27 mouse cellular contexts compared by ENCODE assay signal in the genomic region with DNA sequence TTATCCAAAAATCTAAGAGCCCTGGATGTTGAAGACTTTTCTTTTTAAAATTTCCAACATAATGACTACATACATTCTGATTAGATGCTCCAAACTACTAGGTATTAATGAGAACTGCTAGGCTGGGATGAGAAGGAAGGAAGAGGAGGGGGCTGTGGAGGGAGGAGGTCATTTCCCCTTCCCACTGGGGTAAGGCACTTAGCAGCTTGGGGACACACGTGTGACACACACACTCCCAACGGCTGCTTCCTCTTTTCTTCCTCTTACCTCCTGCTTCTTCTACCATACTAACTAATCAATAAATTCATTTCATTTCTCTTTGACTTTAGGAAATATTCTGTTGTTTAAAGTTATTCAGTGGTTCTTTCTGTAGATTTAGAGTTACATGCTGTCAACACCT.
DNase-seq lines count a peak whose midpoint lies in the region; ATAC-seq and TF ChIP-seq lines count a peak whose summit lies in the region.
"Had no signal": no experiment of that assay in that cellular context is flagged by ENCODE, and none has a peak within 500 bp of the region (broad histone marks: within the 10 kb centered on the region; RNA-seq: fewer than 3 reads in every experiment).

No protein-coding gene starts in this region.

- no peak for TF ChIP-seq CTCF in MEL (IDR thresholded peaks at IDR 0.05 in 2 of 3, conservative IDR thresholded peaks at IDR 0.05 in 1 of 3; ENCODE audit: control insufficient read depth in 1 of 3, insufficient read depth in 1 of 3, low read depth in 2 of 3, low read length in 3 of 3, poor library complexity in 1 of 3, severe bottlenecking in 1 of 3)

- H3K4me1 ChIP-seq in MEL (ENCODE audit: control insufficient read depth in 1 of 2, insufficient read depth in 2 of 2, low read length in 2 of 2), result no peaks in the 10 kb centered on the region

- no peak for TF ChIP-seq POLR2A in MEL (IDR thresholded peaks at IDR 0.05; ENCODE audit: control insufficient read depth in 1 of 2, insufficient read depth in 1 of 2, low read depth in 1 of 2, low read length in 2 of 2, poor library complexity in 1 of 2)

- H3K4me3 ChIP-seq in MEL (ENCODE audit: control insufficient read depth in 1 of 2, insufficient read depth in 1 of 2, low read depth in 2 of 2, low read length in 2 of 2), result no peak overlapping the region
- H3K4me3 ChIP-seq: embryonic facial prominence, embryonic 10.5 days; embryonic facial prominence, embryonic 12.5 days; forebrain, embryonic 13.5 days; forebrain, embryonic 15.5 days had no signal

- H3K36me3 ChIP-seq in MEL (ENCODE audit: control insufficient read depth in 1 of 2, insufficient read depth in 2 of 2, low read length in 2 of 2), result peaks cover 0 to 2% of the 10 kb centered on the region in 2 experiments; a peak in 1 of 4 replicates
- H3K36me3 ChIP-seq: G1E had no signal

- intact Hi-C loops in left cerebral cortex, postnatal 25 days (cut with DNase I), result no loop called here

- TF ChIP-seq EP300 in MEL (IDR thresholded peaks at IDR 0.05; ENCODE audit: low read depth in 1 of 2, low read length in 2 of 2), result no peak; a peak in 1 of 4 replicates

- no peaks in the 10 kb centered on the region; a peak in 3 of 4 replicates for H3K27me3 ChIP-seq in MEL (ENCODE audit: control insufficient read depth in 1 of 2, insufficient read depth in 2 of 2, low read length in 2 of 2)
- H3K27me3 ChIP-seq: CH12.LX; embryonic facial prominence, embryonic 12.5 days; forebrain, embryonic 13.5 days; forebrain, embryonic 15.5 days; Patski had no signal

- H3K27ac ChIP-seq in MEL (ENCODE audit: control insufficient read depth, low read depth, low read length), result no peak overlapping the region
- H3K27ac ChIP-seq: embryonic facial prominence, embryonic 10.5 days; embryonic facial prominence, embryonic 12.5 days; forebrain, embryonic 13.5 days; forebrain, embryonic 15.5 days had no signal

- DNase-seq in MEL (ENCODE audit: low read depth, low spot score), result peak; percentile 41
- no peak for DNase-seq in left cerebral cortex, postnatal 25 days (ENCODE audit: low spot score in 2 of 2)
- DNase-seq in heart, postnatal 4 days, result no peak
- DNase-seq in lung, postnatal 10 days, result no peak
- no peak for DNase-seq in right cerebral cortex, postnatal 10 days (ENCODE audit: low spot score in 2 of 2)
- DNase-seq: adrenal gland, adult 8-10 months; adrenal gland, postnatal 14 days; adrenal gland, postnatal 36 days; B cell, adult 2 months; cerebellum, adult 11-12 months; cerebellum, adult 2 months; cerebellum, adult 9-10 months; cerebellum, postnatal 10 days; cerebellum, postnatal 25 days; forebrain, postnatal 0 days had no signal

- no peak overlapping the region for H3K9ac ChIP-seq in MEL (ENCODE audit: control insufficient read depth, low read depth, low read length, poor library complexity, severe bottlenecking)
- H3K9ac ChIP-seq: embryonic facial prominence, embryonic 12.5 days; forebrain, embryonic 13.5 days; forebrain, embryonic 15.5 days; forebrain, postnatal 0 days had no signal

- ATAC-seq in common myeloid progenitor, adult 5-6 weeks (replicated peaks; ENCODE audit: low read depth, poor library complexity, severe bottlenecking), result 0 out of 2 replicates have a peak, but pooled peaks have one; percentile 50
- ATAC-seq in hematopoietic stem cell, adult 5-6 weeks (replicated peaks in 1 of 2; ENCODE audit: insufficient read depth in 1 of 2, low FRiP score in 2 of 2, low TSS enrichment in 1 of 2, low read depth in 1 of 2, poor library complexity in 2 of 2, severe bottlenecking in 2 of 2), result peak; percentile 49 to 58; a peak in 1 of 4 replicates
- ATAC-seq in megakaryocyte progenitor cell, adult 5-6 weeks (replicated peaks; ENCODE audit: poor library complexity), result peak; percentile 89
- ATAC-seq: activated CD4-positive, CD25-positive, alpha-beta regulatory T cell, adult 4 months; CD4-positive, CD25-positive, alpha-beta regulatory T cell, adult 4 months; forebrain, embryonic 13.5 days; forebrain, embryonic 15.5 days; forebrain, postnatal 0 days; Patski had no signal

- H3K9me3 ChIP-seq in MEL (replicated peaks; ENCODE audit: insufficient read depth, low read length), result no peaks in the 10 kb centered on the region
- H3K9me3 ChIP-seq: embryonic facial prominence, embryonic 10.5 days; embryonic facial prominence, embryonic 12.5 days; forebrain, embryonic 13.5 days; forebrain, embryonic 15.5 days had no signal

- H3K79me2 ChIP-seq in MEL (ENCODE audit: control insufficient read depth, insufficient read depth, low read length, poor library complexity), result no peaks in the 10 kb centered on the region

- TF ChIP-seq RAD21 in MEL (IDR thresholded peaks at IDR 0.05; ENCODE audit: low read depth, low read length), result no peak

TF ChIP-seq in MEL, 35 proteins besides CTCF, POLR2A, EP300 and RAD21:
- TF ChIP-seq MAX (IDR thresholded peaks at IDR 0.05; ENCODE audit: low read length) (0 out of 2 replicates have a peak, but pooled peaks have one; percentile 17), USF2 (IDR thresholded peaks at IDR 0.05; ENCODE audit: borderline replicate concordance in 1 of 2, insufficient read depth in 1 of 2, low read depth in 1 of 2, low read length in 2 of 2) (no peak), MAFK (IDR thresholded peaks at IDR 0.05; ENCODE audit: borderline replicate concordance, low read depth, low read length) (no peak), TBP (IDR thresholded peaks at IDR 0.05; ENCODE audit: low read depth, low read length) (no peak), CHD1 (IDR thresholded peaks at IDR 0.05; ENCODE audit: low read depth, low read length) (no peak), MEF2A (IDR thresholded peaks at IDR 0.05; ENCODE audit: extremely low read depth, insufficient replicate concordance, low read depth, low read length, poor library complexity, severe bottlenecking) (no peak), MYB (IDR thresholded peaks at IDR 0.05; ENCODE audit: low read depth, low read length) (0 out of 2 replicates have a peak, but pooled peaks have one; percentile 21), MYC (IDR thresholded peaks at IDR 0.05; ENCODE audit: low read depth, low read length) (0 out of 2 replicates have a peak, but pooled peaks have one; percentile 16), ETS1 (IDR thresholded peaks at IDR 0.05; ENCODE audit: low read depth, low read length) (no peak), TCF12 (IDR thresholded peaks at IDR 0.05; ENCODE audit: low read depth, low read length) (no peak)
